Mouse (Mus musculus) MEL (cell line): ENCODE measurements around the gene Anapc15.

Source experiments
- CHD1 ChIP-seq: IDR thresholded peaks from 2 replicates; pipeline ENCODE4 v1.6.1; 2012; ENCODE audit warnings: low read depth, mild to moderate bottlenecking, inconsistent platforms, low read length, improper control_type of control experiment
- CHD2 ChIP-seq: IDR thresholded peaks from 2 replicates; pipeline ENCODE4 v1.6.1; 2011; ENCODE audit warnings: low read length, improper control_type of control experiment
- CTCF ChIP-seq, 3 experiments: IDR thresholded peaks in 2 of 3; conservative IDR thresholded peaks in 1 of 3; 2 replicates each; pipeline ENCODE4 v1.5.1; 2011 to 2012; ENCODE audit warnings: low read length in 3 of 3, low read depth in 2 of 3, mild to moderate bottlenecking in 2 of 3, improper control_type of control experiment in 1 of 3, inconsistent platforms in 1 of 3, mixed read lengths in 1 of 3, moderate library complexity in 1 of 3; ENCODE audit not compliant: control insufficient read depth in 1 of 3, insufficient read depth in 1 of 3, poor library complexity in 1 of 3, severe bottlenecking in 1 of 3
- EP300 ChIP-seq, 2 experiments: IDR thresholded peaks; 2 replicates each; pipeline ENCODE4 v1.6.1; 2011; ENCODE audit warnings: improper control_type of control experiment in 2 of 2, low read length in 2 of 2, low read depth in 1 of 2, mild to moderate bottlenecking in 1 of 2
- GABPA ChIP-seq: IDR thresholded peaks from 2 replicates; pipeline ENCODE4 v1.6.1; 2012; ENCODE audit warnings: low read depth, mild to moderate bottlenecking, inconsistent platforms, low read length, improper control_type of control experiment, moderate library complexity
- KAT2A ChIP-seq: conservative IDR thresholded peaks from 2 replicates; pipeline ENCODE4 v1.6.1; 2012; ENCODE audit warnings: low read depth, low read length, improper control_type of control experiment, inconsistent platforms
- MAFK ChIP-seq: IDR thresholded peaks from 2 replicates; pipeline ENCODE4 v1.6.1; 2011; ENCODE audit warnings: low read depth, mild to moderate bottlenecking, low read length, improper control_type of control experiment, borderline replicate concordance
- MAX ChIP-seq: IDR thresholded peaks from 2 replicates; pipeline ENCODE4 v1.6.1; 2011; ENCODE audit warnings: low read length, improper control_type of control experiment
- MXI1 ChIP-seq: IDR thresholded peaks from 2 replicates; pipeline ENCODE4 v1.6.1; 2011; ENCODE audit warnings: mild to moderate bottlenecking, low read depth, low read length, improper control_type of control experiment
- MYC ChIP-seq: IDR thresholded peaks from 2 replicates; pipeline ENCODE4 v1.6.1; 2011; ENCODE audit warnings: low read depth, mild to moderate bottlenecking, low read length, improper control_type of control experiment, moderate library complexity
- NRF1 ChIP-seq: IDR thresholded peaks from 2 replicates; pipeline ENCODE4 v1.6.1; 2014; ENCODE audit warnings: low read depth, mild to moderate bottlenecking, inconsistent platforms, low read length, improper control_type of control experiment, moderate library complexity; ENCODE audit not compliant: poor library complexity, insufficient read depth, severe bottlenecking
- POLR2A ChIP-seq, 2 experiments: IDR thresholded peaks; 2 replicates each; pipeline ENCODE4 v1.6.1; 2011 to 2012; ENCODE audit warnings: low read length in 2 of 2, mild to moderate bottlenecking in 2 of 2, control low read depth in 1 of 2, improper control_type of control experiment in 1 of 2, low read depth in 1 of 2, moderate library complexity in 1 of 2; ENCODE audit not compliant: control insufficient read depth in 1 of 2, insufficient read depth in 1 of 2, poor library complexity in 1 of 2
- POLR2AphosphoS2 ChIP-seq: IDR thresholded peaks from 2 replicates; pipeline ENCODE4 v1.6.1; 2011; ENCODE audit warnings: low read length, improper control_type of control experiment
- USF1 ChIP-seq: IDR thresholded peaks from 2 replicates; pipeline ENCODE4 v1.6.1; 2014; ENCODE audit warnings: low read depth, mild to moderate bottlenecking, inconsistent platforms, low read length, improper control_type of control experiment, moderate library complexity

GRCm38 (mm10) chr7:101860978-101861377 is 2.5 kb upstream of the Anapc15 start:
- TF ChIP-seq CHD2 (no peak), USF1 (no peak), MXI1 (no peak), CTCF (IDR thresholded peaks at IDR 0.05 in 2 of 3, conservative IDR thresholded peaks at IDR 0.05 in 1 of 3; ENCODE audit: control insufficient read depth in 1 of 3, insufficient read depth in 1 of 3, low read depth in 2 of 3, low read length in 3 of 3, poor library complexity in 1 of 3, severe bottlenecking in 1 of 3) (no peak), POLR2A (IDR thresholded peaks at IDR 0.05; ENCODE audit: control insufficient read depth in 1 of 2, insufficient read depth in 1 of 2, low read depth in 1 of 2, low read length in 2 of 2, poor library complexity in 1 of 2) (no peak), NRF1 (no peak), MYC (no peak), POLR2AphosphoS2 (no peak), GABPA (no peak), EP300 (IDR thresholded peaks at IDR 0.05; ENCODE audit: low read depth in 1 of 2, low read length in 2 of 2) (no peak), MAFK (no peak), MAX (no peak), CHD1 (no peak), KAT2A (no peak)
